Comparison of ENCODE assay signal across 12 mouse cellular contexts in genomic region chr5:139107815-139108214, GRCm38 (mm10). TPM values are rescaled to one million over a fixed set of nuclear protein-coding genes. Genes with fewer than 3 reads are reported as not detected.
A peak's percentile ranks its signal among the peaks of the same experiment; 100 is the strongest.
DNase-seq lines count a peak whose midpoint lies in the region; ATAC-seq and TF ChIP-seq lines count a peak whose summit lies in the region.
"Had no signal": no experiment of that assay in that cellular context is flagged by ENCODE, and none has a peak within 500 bp of the region (broad histone marks: within the 10 kb centered on the region; RNA-seq: fewer than 3 reads in every experiment).

No protein-coding gene starts in this region.

- H3K9me3 ChIP-seq in forebrain, embryonic 10.5 days, result no peaks in the 10 kb centered on the region
- H3K9me3 ChIP-seq: forebrain, embryonic 15.5 days; hindbrain, embryonic 10.5 days had no signal

- peak; percentile 40; the same call in 1 of the 2 replicates for ATAC-seq in cerebellum, adult (ENCODE audit: insufficient number of reproducible peaks, low FRiP score, low TSS enrichment)
- ATAC-seq: forebrain, embryonic 15.5 days; midbrain, embryonic 16.5 days had no signal

- H3K4me3 ChIP-seq in layer of hippocampus, adult 2 months, result no peak overlapping the region
- H3K4me3 ChIP-seq in forebrain, embryonic 10.5 days, result no peak overlapping the region
- H3K4me3 ChIP-seq: forebrain, embryonic 15.5 days; hindbrain, embryonic 10.5 days had no signal

- no peak overlapping the region for H3K27ac ChIP-seq in layer of hippocampus, adult 2 months
- no peak overlapping the region for H3K27ac ChIP-seq in forebrain, embryonic 10.5 days
- H3K27ac ChIP-seq: forebrain, embryonic 15.5 days; hindbrain, embryonic 10.5 days had no signal

- TF ChIP-seq CTCF in layer of hippocampus, adult 2 months (conservative IDR thresholded peaks at IDR 0.05), result peak; percentile 69

- DNase-seq in cerebellum, postnatal 4 days (ENCODE audit: low spot score in 2 of 2), result no peak
- DNase-seq in layer of hippocampus, adult 2 months (ENCODE audit: low spot score in 2 of 2), result no peak
- DNase-seq in layer of hippocampus, postnatal 36 days, result no peak
- peak; percentile 45 for DNase-seq in 416B (ENCODE audit: low read depth)
- peak; percentile 43 for DNase-seq in induced T-regulatory cell, adult 2 months (ENCODE audit: low read depth)
- DNase-seq in retina, embryonic 14.5 days (ENCODE audit: low spot score), result no peak
- DNase-seq in forebrain, embryonic 10.5 days (ENCODE audit: extremely low spot score, low spot score), result no peak
- DNase-seq: right cerebral cortex, adult 18-20 months had no signal

- H3K27me3 ChIP-seq in forebrain, embryonic 10.5 days (ENCODE audit: poor library complexity, severe bottlenecking), result no peaks in the 10 kb centered on the region
- H3K27me3 ChIP-seq: forebrain, embryonic 15.5 days had no signal

- 82% methylated on average over 9 of the region's 9 CpGs for WGBS in forebrain, embryonic 10.5 days

- no peaks in the 10 kb centered on the region for H3K4me1 ChIP-seq in forebrain, embryonic 10.5 days
- H3K4me1 ChIP-seq: hindbrain, embryonic 10.5 days had no signal

- no peaks in the 10 kb centered on the region for H3K36me3 ChIP-seq in forebrain, embryonic 10.5 days (replicated peaks)
- H3K36me3 ChIP-seq: hindbrain, embryonic 10.5 days had no signal

RNA-seq across cellular contexts. Expression of gene Prkar1b, which starts 42.0 kb away (rescaled TPM):
- 100 to 1,000 TPM; 393 to 425 TPM for total RNA-seq in layer of hippocampus, adult 2 months (2021)
- 100 to 1,000 TPM; 397 to 416 TPM for total RNA-seq in layer of hippocampus, postnatal 36 days (2021)
- polyA plus RNA-seq in forebrain, embryonic 10.5 days (2016; fragmentation: Nextera tagmentation; extraction: Ambion mirVana), result 3.3 and 5.1 TPM in 2 replicates

RNA-seq across cellular contexts. Expression of gene Dnaaf5, which starts 42.2 kb away (rescaled TPM):
- 10 to 100 TPM in 1 of 2 experiments, 1 to 10 TPM in 1; 5.7 to 10.7 TPM for total RNA-seq in layer of hippocampus, adult 2 months (2021)
- total RNA-seq in layer of hippocampus, postnatal 36 days (2021), result 1 to 10 TPM; 8.0 to 8.4 TPM
- polyA plus RNA-seq in forebrain, embryonic 10.5 days (2016; fragmentation: Nextera tagmentation; extraction: Ambion mirVana), result 8.0 and 9.9 TPM in 2 replicates

Comparison
In these comparisons a context has a peak if more than half of its experiments do, and no peak if none do; other contexts are left out.
1. DNase-seq: peak in 416B (single experiment) and induced T-regulatory cell, adult 2 months (single experiment); none in cerebellum, postnatal 4 days (0 of 2), layer of hippocampus, adult 2 months (0 of 2), layer of hippocampus, postnatal 36 days (0 of 2), retina, embryonic 14.5 days (single experiment) and forebrain, embryonic 10.5 days (single experiment).